Mouse (Mus musculus): ENCODE measurements around the gene Cacnb3. TPM values are rescaled to one million over a fixed set of nuclear protein-coding genes. Genes with fewer than 3 reads are reported as not detected.
A peak's percentile ranks its signal among the peaks of the same experiment; 100 is the strongest.

Gene Cacnb3
- polyA plus RNA-seq, 1 experiment from 2014 or later: 27.2 TPM

DNA sequence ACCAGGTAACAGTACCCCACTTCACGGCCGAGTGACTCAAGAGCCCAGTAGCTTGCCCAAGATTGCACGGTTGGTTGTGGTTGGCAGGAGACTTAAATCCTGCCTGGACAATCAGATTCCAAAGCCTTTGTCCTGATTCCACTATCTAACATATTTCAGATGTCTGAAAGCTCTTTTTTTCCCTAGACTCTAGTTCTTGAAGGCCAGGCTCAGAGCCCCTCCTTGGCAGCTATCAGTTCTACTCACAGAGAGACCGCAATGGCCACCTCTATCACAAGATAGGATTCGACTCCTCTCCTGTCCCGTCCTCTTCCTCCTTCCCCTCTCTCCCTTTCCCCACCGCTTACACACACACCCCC lies 28.8 kb upstream of the Cacnb3 start:
- WGBS: 67% methylated on average over 7 of the region's 7 CpGs
- Histone ChIP-seq H3K36me3 (peaks cover 62% of the 10 kb centered on the region), H3K27ac (0 out of 2 replicates have a peak overlapping the region, but pooled peaks have one; percentile 64), H3K4me1 (peaks cover 37% of the 10 kb centered on the region), H3K4me3 (no peak overlapping the region), H3K9ac (no peak overlapping the region), H3K4me2 (peak overlapping the region; percentile 43), H3K27me3 (no peaks in the 10 kb centered on the region), H3K9me3 (no peaks in the 10 kb centered on the region)
- no peak for ATAC-seq (ENCODE audit: borderline replicate concordance, extremely low read depth, low FRiP score, low TSS enrichment)

DNA sequence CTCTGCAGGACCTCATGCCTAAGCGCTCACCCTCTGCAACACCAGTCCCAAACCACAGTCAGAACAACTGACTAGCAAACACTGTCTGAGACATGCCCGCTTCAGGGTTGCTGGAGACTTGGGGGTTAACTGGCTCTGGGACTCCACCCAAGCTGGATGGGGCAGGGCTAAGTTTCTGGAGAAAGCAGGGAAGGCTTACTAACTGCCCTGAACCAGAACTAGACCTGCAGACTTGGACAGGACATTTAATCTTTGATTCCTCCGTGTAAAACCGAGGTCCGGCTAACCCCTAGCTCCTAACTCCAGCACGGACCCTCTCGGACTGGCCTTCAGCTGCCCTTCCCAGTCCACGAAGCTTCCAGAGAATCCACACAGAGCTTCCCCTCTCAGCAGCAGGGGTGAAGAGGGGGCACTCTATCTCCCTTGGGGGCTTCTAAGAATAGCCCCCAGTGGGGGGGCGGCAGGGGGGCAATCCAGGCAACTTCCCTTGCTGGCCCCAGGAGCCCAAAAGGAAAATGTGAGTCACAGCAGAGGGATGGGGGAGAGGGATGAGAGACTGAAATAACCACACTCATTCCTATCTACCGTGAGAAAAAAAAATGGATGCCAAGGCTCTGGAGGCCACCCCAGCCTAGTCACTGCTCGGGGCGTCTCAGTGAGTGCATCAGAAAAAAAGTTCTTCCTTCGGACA lies 28.3 kb upstream of the Cacnb3 start:
- Histone ChIP-seq H3K36me3 (peaks cover 57% of the 10 kb centered on the region), H3K9me3 (no peaks in the 10 kb centered on the region), H3K4me1 (peaks cover 43% of the 10 kb centered on the region), H3K9ac (peak overlapping the region; percentile 4; the same call in 1 of the 2 replicates), H3K4me2 (peak overlapping the region; percentile 43), H3K27me3 (no peaks in the 10 kb centered on the region), H3K27ac (peak overlapping the region; percentile 64), H3K4me3 (peak overlapping the region; percentile 13; the same call in 1 of the 2 replicates)
- no peak for ATAC-seq (ENCODE audit: borderline replicate concordance, extremely low read depth, low FRiP score, low TSS enrichment)
- 54% methylated on average over 13 of the region's 13 CpGs for WGBS

DNA sequence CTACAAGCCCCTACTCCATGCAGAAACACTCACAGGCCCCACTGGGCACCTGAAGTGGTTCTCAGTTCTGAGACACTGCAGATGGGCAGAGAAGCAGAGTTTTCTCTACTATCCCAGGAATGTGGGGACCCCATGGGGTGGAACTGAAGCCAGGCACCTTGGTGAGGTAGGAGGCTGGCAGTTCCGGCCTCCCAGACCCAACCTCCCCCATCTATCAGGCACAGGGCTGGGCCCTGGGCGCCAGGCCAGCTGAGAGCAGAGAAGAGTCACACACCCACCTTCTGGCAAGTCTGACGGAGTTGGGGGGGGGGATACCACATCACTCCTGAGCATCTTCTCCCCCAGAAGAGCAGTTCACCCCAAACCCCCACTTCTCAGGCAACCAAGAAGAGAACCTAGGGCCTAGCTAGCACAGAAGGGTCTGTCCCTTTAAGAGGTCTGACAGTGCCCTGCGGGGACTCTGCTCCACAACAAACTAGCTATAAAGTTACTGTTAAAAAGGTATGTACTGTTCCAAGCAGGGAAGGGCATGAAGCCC lies 27.6 kb upstream of the Cacnb3 start:
- Histone ChIP-seq H3K27ac (peak overlapping the region; percentile 64; the same call in 1 of the 2 replicates), H3K4me3 (0 out of 2 replicates have a peak overlapping the region, but pooled peaks have one; percentile 13), H3K4me2 (peak overlapping the region; percentile 43), H3K36me3 (peaks cover 50% of the 10 kb centered on the region), H3K27me3 (no peaks in the 10 kb centered on the region), H3K9ac (peak overlapping the region; percentile 4; the same call in 1 of the 2 replicates), H3K9me3 (no peaks in the 10 kb centered on the region), H3K4me1 (peaks cover 49% of the 10 kb centered on the region)
- WGBS: 44% methylated on average over 4 of the region's 4 CpGs
- ATAC-seq (ENCODE audit: borderline replicate concordance, extremely low read depth, low FRiP score, low TSS enrichment): no peak

DNA sequence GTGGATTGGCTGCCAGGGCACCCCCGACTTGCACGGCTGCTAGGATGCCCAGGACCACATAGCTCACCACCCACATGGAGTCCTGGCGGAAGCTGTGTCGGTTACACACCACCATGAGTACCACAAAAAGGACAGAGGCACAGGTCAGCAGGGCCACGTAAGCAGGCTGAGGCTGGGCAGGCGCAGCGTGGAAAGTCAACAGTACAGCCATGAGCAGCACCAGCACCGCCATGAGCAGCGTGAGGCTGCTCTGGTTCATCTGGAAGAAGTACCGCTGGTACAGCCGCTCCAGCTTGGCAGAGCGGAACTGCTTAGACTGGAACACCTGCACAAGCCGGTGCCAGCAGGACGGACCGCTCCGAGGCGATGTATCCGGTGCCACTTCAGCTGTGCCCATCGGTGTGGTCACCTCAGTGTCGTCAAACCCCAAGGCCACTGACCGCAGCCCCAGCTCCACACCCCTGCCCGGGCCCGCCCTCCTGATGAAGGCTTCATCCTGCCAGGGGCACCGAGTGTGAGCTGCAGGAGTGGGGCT lies 26.5 kb upstream of the Cacnb3 start:
- Histone ChIP-seq H3K9me3 (no peaks in the 10 kb centered on the region), H3K27ac (no peak overlapping the region), H3K9ac (no peak overlapping the region), H3K4me1 (peaks cover 52% of the 10 kb centered on the region), H3K36me3 (peaks cover 41% of the 10 kb centered on the region), H3K27me3 (no peaks in the 10 kb centered on the region), H3K4me2 (no peak overlapping the region), H3K4me3 (no peak overlapping the region)
- ATAC-seq (ENCODE audit: borderline replicate concordance, extremely low read depth, low FRiP score, low TSS enrichment): no peak
- 90% methylated on average over 24 of the region's 24 CpGs for WGBS

DNA sequence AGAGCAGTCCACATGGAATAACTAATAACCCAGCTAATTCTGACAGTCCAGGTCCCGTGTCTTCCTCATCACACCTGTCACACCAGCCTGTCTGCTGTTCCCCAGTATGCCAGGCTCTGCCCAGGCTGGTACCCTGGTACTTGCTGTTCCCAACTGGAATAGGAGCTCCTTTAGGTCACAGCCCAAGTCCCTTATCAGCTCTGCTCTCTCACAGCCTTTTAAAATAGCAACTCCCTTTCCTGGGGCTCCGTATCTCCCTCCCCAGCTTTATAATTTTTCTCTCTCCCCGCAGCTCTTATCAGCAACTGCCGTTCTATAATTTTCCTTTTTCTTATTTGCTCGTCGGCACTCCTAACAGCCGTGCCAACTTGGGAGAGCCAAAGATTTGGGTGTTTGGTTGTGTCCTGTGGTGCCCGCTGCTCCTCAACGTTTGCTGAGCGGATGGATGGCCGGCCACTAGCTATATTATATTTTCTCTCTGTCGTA lies 24.5 kb upstream of the Cacnb3 start:
- Histone ChIP-seq H3K4me3 (no peak overlapping the region), H3K9ac (no peak overlapping the region), H3K4me2 (no peak overlapping the region), H3K9me3 (no peaks in the 10 kb centered on the region), H3K36me3 (peaks cover 24% of the 10 kb centered on the region), H3K27ac (peak overlapping the region; percentile 21; the same call in 1 of the 2 replicates), H3K4me1 (peaks cover 55% of the 10 kb centered on the region), H3K27me3 (no peaks in the 10 kb centered on the region)
- WGBS: 61% methylated on average over 12 of the region's 12 CpGs
- no peak for ATAC-seq (ENCODE audit: borderline replicate concordance, extremely low read depth, low FRiP score, low TSS enrichment)

DNA sequence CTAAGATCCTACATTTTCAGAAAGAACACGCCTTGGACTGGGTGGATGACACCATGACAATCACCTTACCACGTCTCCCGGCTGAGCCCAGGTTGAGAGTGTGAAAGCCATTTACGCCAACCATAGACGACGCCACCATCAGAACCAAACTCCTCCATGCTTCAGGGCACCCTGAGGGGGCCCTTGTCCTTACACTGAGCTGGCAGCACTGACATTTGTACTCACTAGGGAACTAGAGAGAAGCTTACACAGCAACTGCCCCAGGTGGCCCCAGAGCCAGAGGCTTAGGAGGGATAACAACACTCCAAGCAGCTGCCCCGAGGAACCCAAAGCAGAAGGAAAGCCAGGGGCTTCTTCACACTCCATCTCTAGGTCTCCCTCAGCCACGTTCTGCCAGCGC lies 23.9 kb upstream of the Cacnb3 start:
- Histone ChIP-seq H3K27ac (peak overlapping the region; percentile 97; the same call in 1 of the 2 replicates), H3K4me1 (peaks cover 55% of the 10 kb centered on the region)

DNA sequence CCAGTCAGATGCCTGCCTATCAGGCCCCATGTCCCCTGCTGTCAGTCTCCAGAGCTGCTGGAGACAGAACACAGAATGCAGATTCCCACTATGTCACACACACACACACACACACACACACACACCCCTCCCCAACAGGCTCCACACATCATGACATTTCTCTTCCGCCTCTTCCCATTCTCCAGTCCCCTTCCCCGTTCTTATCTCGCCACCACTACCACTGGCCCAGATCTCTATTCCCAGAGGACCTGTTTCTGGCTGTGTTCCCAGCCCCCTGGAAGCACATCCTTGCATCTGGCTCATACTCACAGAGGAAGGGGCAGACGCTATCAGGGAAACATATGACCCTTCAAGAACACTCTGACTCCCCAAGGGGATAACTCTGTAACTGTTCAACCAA lies 23.1 kb upstream of the Cacnb3 start:
- H3K4me2 ChIP-seq: peak overlapping the region; percentile 94
- no peaks in the 10 kb centered on the region for H3K9me3 ChIP-seq
- peak; percentile 37; the same call in 1 of the 2 replicates for ATAC-seq (ENCODE audit: borderline replicate concordance, extremely low read depth, low FRiP score, low TSS enrichment)
- H3K4me1 ChIP-seq: peaks cover 49% of the 10 kb centered on the region
- H3K9ac ChIP-seq: peak overlapping the region; percentile 91; the same call in 1 of the 2 replicates
- H3K4me3 ChIP-seq: peak overlapping the region; percentile 88
- WGBS: 2% methylated on average over 4 of the region's 4 CpGs
- peaks cover 20% of the 10 kb centered on the region for H3K36me3 ChIP-seq
- H3K27me3 ChIP-seq: no peaks in the 10 kb centered on the region
- H3K27ac ChIP-seq: peak overlapping the region; percentile 97

More for the DNA sequence above, 23.9 kb upstream of the Cacnb3 start:
- no peak for ATAC-seq (ENCODE audit: borderline replicate concordance, extremely low read depth, low FRiP score, low TSS enrichment)
- no peaks in the 10 kb centered on the region for H3K27me3 ChIP-seq
- peak overlapping the region; percentile 3; the same call in 1 of the 2 replicates for H3K9ac ChIP-seq
- no peaks in the 10 kb centered on the region for H3K9me3 ChIP-seq
- 0 out of 2 replicates have a peak overlapping the region, but pooled peaks have one; percentile 88 for H3K4me3 ChIP-seq
- H3K36me3 ChIP-seq: peaks cover 21% of the 10 kb centered on the region
- WGBS: 63% methylated on average over 9 of the region's 9 CpGs
- H3K4me2 ChIP-seq: peak overlapping the region; percentile 94

DNA sequence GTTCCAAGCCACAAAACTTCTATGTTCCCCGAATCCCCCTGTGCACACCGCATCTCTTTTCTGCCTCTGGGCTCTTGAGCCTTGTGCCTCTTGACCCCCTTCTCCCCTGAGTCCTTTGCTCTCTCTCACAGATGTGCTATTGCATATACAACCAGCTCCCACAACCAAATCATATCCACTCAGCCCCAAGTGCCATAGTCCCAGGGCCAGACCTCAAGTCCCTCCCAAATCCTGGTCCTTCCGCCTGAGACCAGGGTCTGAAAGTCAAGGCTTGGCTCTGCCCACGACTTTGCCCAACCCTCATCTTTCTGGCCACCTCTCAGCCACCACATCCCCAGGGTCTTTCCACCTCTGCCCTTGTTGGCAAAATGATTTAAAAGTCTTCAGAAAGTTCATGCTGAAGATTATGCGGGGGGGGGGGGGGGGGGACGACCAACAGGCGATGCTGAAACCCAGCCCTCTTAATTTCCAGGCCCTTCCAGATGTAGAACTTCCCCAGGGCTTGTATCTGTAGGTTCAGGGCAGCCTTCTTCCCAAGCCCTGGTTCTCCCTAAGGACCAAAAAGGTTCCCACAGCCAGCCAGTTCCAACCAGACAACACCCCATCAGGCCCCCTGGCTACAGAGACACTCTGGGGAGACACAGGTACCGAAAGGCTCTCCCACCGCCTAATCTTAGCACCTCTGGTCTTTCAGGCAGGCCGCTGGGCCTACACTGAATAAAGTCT lies 22.4 kb upstream of the Cacnb3 start:
- peak overlapping the region; percentile 97 for H3K27ac ChIP-seq
- no peaks in the 10 kb centered on the region for H3K27me3 ChIP-seq
- H3K9ac ChIP-seq: peak overlapping the region; percentile 91
- peak overlapping the region; percentile 94 for H3K4me2 ChIP-seq
- H3K4me1 ChIP-seq: peaks cover 43% of the 10 kb centered on the region
- 8% methylated on average over 9 of the region's 10 CpGs for WGBS
- no peaks in the 10 kb centered on the region for H3K9me3 ChIP-seq
- H3K36me3 ChIP-seq: peaks cover 14% of the 10 kb centered on the region
- ATAC-seq (ENCODE audit: borderline replicate concordance, extremely low read depth, low FRiP score, low TSS enrichment): no peak
- peak overlapping the region; percentile 88 for H3K4me3 ChIP-seq

DNA sequence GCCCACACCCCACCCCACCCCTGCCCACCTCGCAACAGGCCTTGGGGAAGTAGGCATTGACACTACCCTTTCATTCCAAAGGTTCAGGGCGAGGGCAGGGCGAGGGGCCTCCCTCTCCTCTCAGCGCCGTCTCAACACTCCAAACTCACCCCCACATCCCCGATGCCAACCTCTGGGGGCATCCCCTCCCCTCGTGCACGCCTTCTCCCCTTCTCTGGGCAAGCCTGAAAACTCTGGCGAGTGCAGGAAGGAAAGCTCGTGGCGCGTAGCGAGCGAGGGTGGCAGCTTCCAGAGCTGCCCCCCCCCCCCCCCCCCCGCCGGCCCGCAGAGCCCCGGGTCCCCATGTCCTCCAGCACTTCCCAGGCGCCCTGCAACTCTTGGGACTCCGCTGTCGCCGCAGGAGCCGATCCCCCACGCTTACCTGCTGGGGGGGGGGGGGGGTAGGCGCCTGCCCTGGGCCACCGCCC lies 21.8 kb upstream of the Cacnb3 start:
- Histone ChIP-seq H3K4me1 (peaks cover 37% of the 10 kb centered on the region), H3K9ac (peak overlapping the region; percentile 91), H3K9me3 (no peaks in the 10 kb centered on the region), H3K36me3 (peaks cover 8% of the 10 kb centered on the region), H3K4me3 (peak overlapping the region; percentile 88), H3K27me3 (no peaks in the 10 kb centered on the region), H3K4me2 (peak overlapping the region; percentile 94), H3K27ac (peak overlapping the region; percentile 97)
- WGBS: under 1% methylated on average over 14 of the region's 26 CpGs
- ATAC-seq (ENCODE audit: borderline replicate concordance, extremely low read depth, low FRiP score, low TSS enrichment): peak; percentile 12

DNA sequence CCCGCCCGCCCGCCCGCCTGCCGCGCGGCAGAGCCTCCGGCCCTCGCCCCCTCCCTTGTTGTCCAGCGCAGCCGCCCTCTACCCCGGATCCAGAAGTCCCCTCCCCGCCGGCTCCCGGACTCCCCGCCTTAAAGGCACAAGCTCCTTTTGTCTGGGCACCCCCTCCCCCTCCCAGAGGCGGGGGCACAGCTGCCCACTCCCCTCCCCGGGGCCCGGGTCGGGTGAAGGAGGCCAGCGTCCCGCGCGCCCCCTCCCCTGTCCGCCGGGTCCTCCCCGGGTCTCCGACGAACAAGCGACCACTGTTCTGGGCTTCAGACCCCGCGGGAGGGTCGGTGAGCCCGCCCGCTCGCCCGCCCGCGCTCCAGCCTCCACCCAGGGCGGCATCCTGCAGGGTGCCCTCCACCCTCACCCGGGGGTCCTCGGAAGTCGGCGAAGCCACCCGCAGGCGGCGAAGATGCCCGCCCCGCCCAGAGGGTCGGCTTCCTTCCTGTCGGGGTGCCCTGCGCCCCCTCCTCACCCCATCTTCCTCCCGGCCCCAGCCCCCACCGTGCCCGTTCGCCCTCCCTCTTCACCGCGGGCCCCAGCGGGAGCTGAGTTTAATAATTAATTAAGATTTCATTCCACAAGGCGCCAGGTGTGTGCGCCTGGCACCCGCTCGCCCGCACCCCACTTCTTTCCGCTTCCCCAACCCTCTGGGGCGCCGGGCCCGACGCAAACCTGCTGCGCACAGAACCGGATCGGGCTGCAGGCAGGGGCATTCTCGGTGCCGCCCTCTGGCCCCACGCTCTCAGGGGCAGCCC lies 21.1 kb upstream of the Cacnb3 start, which contains the start of gene Adcy6:
Adcy6 (minus strand) TSS at position 746 of the 800 bp plus-strand sequence.
- peak within 1 kb of the TSS; percentile 88 for H3K4me3 ChIP-seq
- peak within 1 kb of the TSS; percentile 97 for H3K27ac ChIP-seq
- H3K36me3 ChIP-seq: peaks cover 1% of the 10 kb centered on the region; the same call in 1 of the 2 replicates
- H3K27me3 ChIP-seq: no peaks in the 10 kb centered on the region
- WGBS: under 1% methylated on average over 69 of the region's 75 CpGs
- peak; percentile 82 for ATAC-seq (ENCODE audit: borderline replicate concordance, extremely low read depth, low FRiP score, low TSS enrichment)
- peak within 1 kb of the TSS; percentile 94 for H3K4me2 ChIP-seq
- peak within 1 kb of the TSS; percentile 91 for H3K9ac ChIP-seq
- H3K4me1 ChIP-seq: peaks cover 32% of the 10 kb centered on the region
- no peaks in the 10 kb centered on the region for H3K9me3 ChIP-seq

All from lung, embryonic 15.5 days (tissue).